Mouse (Mus musculus) megakaryocyte-erythroid progenitor cell, adult 5-6 weeks (primary cell): ENCODE measurements around the gene Cbx4. TPM values are rescaled to one million over a fixed set of nuclear protein-coding genes. Genes with fewer than 3 reads are reported as not detected.
A peak's percentile ranks its signal among the peaks of the same experiment; 100 is the strongest.

Experiments used
- ATAC-seq: replicated peaks from 2 replicates; pipeline ENCODE4 v1.8.0; 2016; ENCODE audit warnings: mild to moderate bottlenecking, inconsistent platforms; ENCODE audit not compliant: severe bottlenecking, poor library complexity, low FRiP score, low TSS enrichment
- total RNA-seq, 2 experiments: library from RNA; stranded (forward) in 1 of 2; stranded (reverse) in 1 of 2; fragments of 200-1000, 215-1000 nt in 1 of 2; fragments of >200 nt in 1 of 2; fragmentation: Nextera tagmentation in 1 of 2; gene quantifications; 2 replicates each; pipeline ENCODE4 v1.2.3; 2014 to 2017

Cbx4 gene
- total RNA-seq, 2 experiments from 2014 or later: 3.9 to 5.2 TPM

GRCm38 (mm10) chr11:119046601-119047245 lies 39.3 kb downstream of the Cbx4 start:
- no peak for ATAC-seq

- no peak for ATAC-seq
These were observed 41.3 kb downstream of the Cbx4 start for GRCm38 (mm10) chr11:119044551-119045337.

- no peak for ATAC-seq
These were observed 42.1 kb downstream of the Cbx4 start for GRCm38 (mm10) chr11:119043761-119044550.

- ATAC-seq: no peak
These were observed 42.8 kb downstream of the Cbx4 start for GRCm38 (mm10) chr11:119043273-119043540.

- no peak for ATAC-seq
These were observed 43.4 kb downstream of the Cbx4 start for GRCm38 (mm10) chr11:119042466-119043272.

GRCm38 (mm10) chr11:119041750-119042465 lies 44.1 kb downstream of the Cbx4 start:
- no peak for ATAC-seq

GRCm38 (mm10) chr11:119041325-119041716 lies 44.7 kb downstream of the Cbx4 start:
- ATAC-seq: peak; percentile 9; the same call in 1 of the 2 replicates

- peak; percentile 92 for ATAC-seq
These were observed 45.3 kb downstream of the Cbx4 start, which contains the start of gene Cbx8 for GRCm38 (mm10) chr11:119040600-119041324. Gene Cbx8 (minus strand): TSS chr11:119040969.

- ATAC-seq: no peak
These were observed 46.1 kb downstream of the Cbx4 start for GRCm38 (mm10) chr11:119039732-119040512.

- ATAC-seq: no peak
These were observed 47.1 kb downstream of the Cbx4 start for GRCm38 (mm10) chr11:119038744-119039484.

- ATAC-seq: no peak
These were observed 48.1 kb downstream of the Cbx4 start for GRCm38 (mm10) chr11:119037780-119038401.

GRCm38 (mm10) chr11:119036934-119037779 lies 48.9 kb downstream of the Cbx4 start:
- no peak for ATAC-seq

- ATAC-seq: no peak
These were observed 49.6 kb downstream of the Cbx4 start for GRCm38 (mm10) chr11:119036447-119036846.

GRCm38 (mm10) chr11:119035686-119036165 lies 50.3 kb downstream of the Cbx4 start:
- no peak for ATAC-seq

GRCm38 (mm10) chr11:119035094-119035685 lies 50.8 kb downstream of the Cbx4 start:
- no peak for ATAC-seq
